Mouse (Mus musculus) midbrain, embryonic 16.5 days (tissue): ENCODE results near the gene Cacng7. TPM values are rescaled to one million over a fixed set of nuclear protein-coding genes. Genes with fewer than 3 reads are reported as not detected.

Experiments
- microRNA-seq: library from miRNA; unstranded; fragments of <30 nt; microRNA quantifications from one replicate; pipeline ENCODE4, GENCODE M21; 2017
- polyA plus RNA-seq: library from polyadenylated mRNA; unstranded; fragments of >200 nt; fragmentation: Nextera tagmentation; extraction: Ambion mirVana; gene quantifications from 2 replicates; pipeline ENCODE4 v1.2.1, GENCODE M21; 2015

Gene Cacng7
- polyA plus RNA-seq, 1 experiment from 2014 or later, result 2.6 TPM

Small RNAs within 50 kb of the gene (microRNA-seq; reads per million reads assigned to microRNA genes)
- 57.9 reads per million, percentile 48 among the genes with 10 or more reads in this experiment for gene Gm23450

Other genes starting within 250 kb of the Cacng7 start
- not detected in 2 replicates for gene AU018091, start 163.8 kb upstream of the Cacng7 start, polyA plus RNA-seq
- gene Nlrp12, start 83.2 kb upstream of the Cacng7 start, polyA plus RNA-seq, result 0.10 TPM in 1 of 2 replicates, not detected in the other
- 32.7 and 36.4 TPM in 2 replicates for gene Myadm, start 43.9 kb upstream of the Cacng7 start, polyA plus RNA-seq
- gene Prkcg, start 43.8 kb upstream of the Cacng7 start, polyA plus RNA-seq, result 3.3 and 3.8 TPM in 2 replicates
- 13.3 and 17.3 TPM in 2 replicates for gene Cacng8, start 57.7 kb downstream of the Cacng7 start, polyA plus RNA-seq
- gene Cacng6, start 91.2 kb downstream of the Cacng7 start, polyA plus RNA-seq, result 0.10 TPM in 1 of 2 replicates, not detected in the other
- not detected in 2 replicates for gene Tarm1, start 169.7 kb downstream of the Cacng7 start, polyA plus RNA-seq